Mouse (Mus musculus) right cerebral cortex, postnatal 25 days (tissue): Measurements from ENCODE around the gene Baiap2l2.

ENCODE experiments used
- DNase-seq: peaks from one replicate; pipeline ENCODE4 v3.0.0; 2022

Baiap2l2 gene

GRCm38 (mm10) chr15:79285399-79285798 lies at the start of gene Baiap2l2:
Baiap2l2 (minus strand) TSS chr15:79285537.
- DNase-seq, result no peak

DNA sequence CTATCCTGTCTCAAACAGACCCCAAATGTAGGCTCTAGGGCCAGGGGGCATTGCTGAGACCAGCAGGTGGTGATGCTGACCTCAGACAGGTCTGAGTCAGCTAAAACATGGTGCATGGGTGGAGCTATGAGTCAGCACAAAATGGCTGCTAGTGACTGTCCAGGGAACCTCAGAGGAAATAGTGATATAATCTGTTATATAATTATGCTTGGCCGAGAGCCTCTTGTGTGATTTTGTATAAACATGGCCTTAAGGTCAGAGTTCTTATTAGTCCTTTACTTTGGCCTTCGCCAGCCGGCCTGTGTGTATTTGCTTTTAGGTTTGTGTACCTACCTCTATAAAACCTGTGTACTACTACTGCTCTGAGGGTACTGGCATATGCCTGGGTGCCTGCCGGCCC lies 48.1 kb upstream of the Baiap2l2 start:
- no peak for DNase-seq

DNA sequence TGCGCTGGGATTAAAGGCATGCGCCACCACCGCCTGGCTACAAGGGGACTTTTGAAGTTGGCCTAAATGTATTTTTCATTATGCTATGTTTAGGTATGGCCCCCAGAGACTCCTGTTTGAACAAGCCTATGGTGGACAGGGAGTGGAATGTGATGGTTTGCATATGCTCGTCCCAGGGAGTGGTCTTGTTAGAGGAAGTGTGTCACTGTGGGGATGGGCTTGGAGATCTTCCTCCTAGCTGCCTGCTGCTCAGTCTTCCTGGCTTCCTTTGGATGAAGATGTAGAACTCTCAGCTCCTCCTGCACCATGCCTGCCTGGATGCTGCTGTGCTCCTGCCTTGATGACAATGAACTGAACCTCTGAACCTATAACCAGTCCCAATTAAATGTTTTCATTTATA lies 45.2 kb upstream of the Baiap2l2 start:
- DNase-seq, result no peak

DNA sequence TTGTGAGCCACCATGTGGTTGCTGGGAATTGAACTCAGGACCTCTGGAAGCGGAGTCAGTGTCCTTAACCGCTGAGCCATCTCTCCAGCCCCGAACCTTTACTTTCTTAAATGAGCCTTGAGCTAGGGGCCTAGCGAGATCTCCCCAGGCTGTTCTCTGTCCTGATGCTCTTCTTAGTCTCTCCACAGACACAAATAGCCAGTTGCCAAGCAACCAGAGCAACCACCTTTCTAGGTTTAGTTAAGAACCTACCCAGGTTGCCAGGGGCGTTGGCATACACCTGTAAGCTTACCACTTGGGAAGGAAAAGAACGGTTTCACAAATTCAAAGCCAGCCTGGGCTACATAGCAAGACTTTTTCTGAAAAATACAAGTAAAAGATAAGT lies 44.6 kb upstream of the Baiap2l2 start:
- no peak for DNase-seq

DNA sequence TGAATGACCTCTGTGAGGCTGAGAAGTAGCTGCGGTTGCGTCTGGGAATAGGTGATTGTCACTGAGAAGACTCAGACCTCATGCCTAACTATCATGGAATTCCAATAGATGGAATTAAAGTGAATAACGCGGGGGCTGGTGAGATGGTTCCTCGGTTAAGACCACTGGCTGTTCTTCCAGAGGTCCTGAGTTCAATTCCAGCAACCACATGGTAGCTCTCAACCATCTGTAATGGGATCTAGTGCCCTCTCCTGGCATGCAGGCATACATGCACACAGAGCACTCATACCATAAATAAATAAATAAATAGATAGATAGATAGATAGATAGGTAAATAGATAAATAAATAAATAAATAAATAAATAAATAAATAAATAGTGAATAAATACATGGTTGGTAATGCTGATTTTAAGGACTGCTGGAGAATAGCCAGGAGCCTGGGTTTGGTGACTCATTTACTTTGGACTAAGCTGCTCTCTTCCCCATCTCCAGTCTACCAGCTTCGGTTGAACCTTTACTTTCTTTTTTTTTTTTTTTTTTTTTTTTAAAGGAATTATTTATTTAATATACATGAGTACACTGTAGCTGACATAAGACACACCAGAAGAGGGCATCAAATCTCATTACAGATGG lies 44.1 kb upstream of the Baiap2l2 start:
- no peak for DNase-seq

- DNase-seq, result no peak
Observed at GRCm38 (mm10) chr15:79328939-79329275, 43.6 kb upstream of the Baiap2l2 start.

- peak; percentile 97 for DNase-seq
Observed at GRCm38 (mm10) chr15:79328058-79328938, 43.0 kb upstream of the Baiap2l2 start, which contains the start of gene Pla2g6. Pla2g6 (minus strand) TSS chr15:79328390.

- DNase-seq, result peak; percentile 23
Observed at GRCm38 (mm10) chr15:79326971-79327961, 41.9 kb upstream of the Baiap2l2 start.

GRCm38 (mm10) chr15:79326264-79326663 lies 40.9 kb upstream of the Baiap2l2 start:
- DNase-seq, result no peak

GRCm38 (mm10) chr15:79325742-79326141 lies 40.4 kb upstream of the Baiap2l2 start:
- no peak for DNase-seq

DNA sequence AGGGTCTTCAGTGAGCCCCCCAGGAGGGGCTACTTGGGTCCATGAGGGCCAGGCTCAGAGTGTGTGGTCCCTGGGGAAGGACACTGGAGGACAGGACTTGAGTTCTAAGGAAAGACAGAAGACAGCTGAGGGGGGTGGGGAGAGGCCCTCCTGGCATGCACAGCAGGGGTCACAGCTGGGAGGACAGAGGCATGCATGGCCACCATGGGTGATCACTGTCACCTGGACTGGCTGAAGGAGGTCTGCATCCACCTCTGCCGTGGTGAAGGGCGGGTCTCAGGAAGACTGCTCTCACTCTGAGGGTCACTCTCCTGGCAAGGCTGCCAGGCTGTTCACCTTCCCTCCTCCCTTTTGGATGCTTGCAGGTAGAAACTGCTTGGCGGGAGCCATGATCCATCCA lies 39.0 kb upstream of the Baiap2l2 start:
- no peak for DNase-seq

GRCm38 (mm10) chr15:79323791-79324155 lies 38.4 kb upstream of the Baiap2l2 start:
- no peak for DNase-seq

- DNase-seq, result no peak
Observed at GRCm38 (mm10) chr15:79322991-79323790, 37.9 kb upstream of the Baiap2l2 start.

GRCm38 (mm10) chr15:79322281-79322990 lies 37.1 kb upstream of the Baiap2l2 start:
- DNase-seq, result no peak

DNA sequence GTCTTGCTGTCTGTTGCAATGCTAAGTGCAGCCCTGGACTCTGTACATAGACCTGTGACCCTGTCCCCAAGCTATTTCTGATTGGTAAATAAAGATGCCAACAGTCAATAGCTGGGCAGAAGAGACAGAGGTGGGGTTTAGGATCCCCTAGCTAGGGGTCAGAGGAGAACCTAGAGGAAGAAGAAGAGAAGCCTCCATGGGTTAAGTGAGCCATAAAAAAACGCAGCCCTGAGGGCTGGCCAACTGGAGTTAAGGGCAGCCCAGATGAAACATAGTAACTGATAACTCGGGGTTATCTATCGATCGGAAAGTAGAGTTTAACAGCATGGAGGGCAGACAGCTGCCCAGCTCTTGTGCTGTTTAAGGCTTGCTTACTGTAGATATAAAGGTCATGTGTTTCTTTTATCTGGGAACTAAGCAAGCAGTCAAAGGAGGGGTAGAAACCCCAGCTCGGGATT lies 36.4 kb upstream of the Baiap2l2 start:
- no peak for DNase-seq

- DNase-seq, result no peak
Observed at GRCm38 (mm10) chr15:79313848-79314369, 28.6 kb upstream of the Baiap2l2 start.

- DNase-seq, result no peak
Observed at GRCm38 (mm10) chr15:79307861-79308260, 22.5 kb upstream of the Baiap2l2 start.

GRCm38 (mm10) chr15:79306043-79306637 lies 20.8 kb upstream of the Baiap2l2 start:
- no peak for DNase-seq

DNA sequence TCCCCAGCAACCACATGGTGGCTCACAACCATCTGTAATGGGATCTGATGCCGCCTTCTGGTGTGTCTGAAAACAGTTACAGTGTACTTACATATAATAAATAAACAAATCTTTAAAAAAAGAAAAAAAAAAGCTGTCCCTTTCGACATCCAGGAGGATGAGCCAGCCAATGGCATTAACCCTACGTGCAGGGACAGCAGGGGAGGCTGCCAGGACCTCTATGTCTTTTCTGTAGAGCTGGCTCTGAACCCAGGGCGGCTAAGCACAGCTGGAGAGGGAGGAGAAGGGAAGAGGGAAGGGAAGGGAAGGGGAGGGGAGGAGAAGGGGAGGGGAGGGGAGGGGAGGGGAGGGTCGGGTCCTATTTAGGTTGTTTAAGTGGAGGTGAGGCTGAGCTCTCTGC lies 19.5 kb upstream of the Baiap2l2 start:
- DNase-seq, result no peak

- no peak for DNase-seq
Observed at GRCm38 (mm10) chr15:79303725-79304124, 18.4 kb upstream of the Baiap2l2 start.
